Mouse (Mus musculus): ENCODE results near the gene Sptbn2. TPM values are rescaled to one million over a fixed set of nuclear protein-coding genes. Genes with fewer than 3 reads are reported as not detected.

Sptbn2 gene
- polyA plus RNA-seq (2012; rRNA removed) = 132 and 147 TPM in 2 replicates

- TF ChIP-seq POLR2A (IDR thresholded peaks at IDR 0.05; ENCODE audit: borderline replicate concordance, insufficient read depth, low read length) (peak; percentile 11; the same call in 1 of the 2 replicates), CTCF (IDR thresholded peaks at IDR 0.05; ENCODE audit: borderline replicate concordance, insufficient read depth, low read depth, low read length) (no peak)
- 5% methylated on average over 13 of the region's 13 CpGs for WGBS
- peaks cover 15% of the 10 kb centered on the region for H3K4me1 ChIP-seq (ENCODE audit: control insufficient read depth, insufficient read depth, low read length)
Measured at GRCm38 (mm10) chr19:4711098-4711600, at the start of gene Sptbn2. TSS of gene Sptbn2 (plus strand) at chr19:4711167.

GRCm38 (mm10) chr19:4666815-4667214 lies 44.2 kb upstream of the Sptbn2 start:
- TF ChIP-seq CTCF (IDR thresholded peaks at IDR 0.05; ENCODE audit: borderline replicate concordance, insufficient read depth, low read depth, low read length) = no peak
- no peak for TF ChIP-seq POLR2A (IDR thresholded peaks at IDR 0.05; ENCODE audit: borderline replicate concordance, insufficient read depth, low read length)
- H3K4me3 ChIP-seq (replicated peaks; ENCODE audit: insufficient read depth, low read depth, low read length) = no peak overlapping the region
- H3K27ac ChIP-seq (ENCODE audit: insufficient read depth, low read length) = no peak overlapping the region
- H3K4me1 ChIP-seq (ENCODE audit: control insufficient read depth, insufficient read depth, low read length) = no peaks in the 10 kb centered on the region
- no peak for DNase-seq
- no peaks in the 10 kb centered on the region for H3K27me3 ChIP-seq (ENCODE audit: control insufficient read depth, insufficient read depth, low read length)

More at GRCm38 (mm10) chr19:4711098-4711600, at the start of gene Sptbn2:
- Histone ChIP-seq H3K4me3 (replicated peaks; ENCODE audit: insufficient read depth, low read depth, low read length) (peak within 1 kb of the TSS; percentile 99), H3K27me3 (ENCODE audit: control insufficient read depth, insufficient read depth, low read length) (no peaks in the 10 kb centered on the region), H3K27ac (ENCODE audit: insufficient read depth, low read length) (peak within 1 kb of the TSS; percentile 98)
- DNase-seq = peak in 1 of 2 experiments; percentile 82

GRCm38 (mm10) chr19:4670776-4671175 lies 40.2 kb upstream of the Sptbn2 start:
- no peak for DNase-seq
- H3K4me3 ChIP-seq (replicated peaks; ENCODE audit: insufficient read depth, low read depth, low read length) = no peak overlapping the region
- H3K27ac ChIP-seq (ENCODE audit: insufficient read depth, low read length) = no peak overlapping the region
- no peaks in the 10 kb centered on the region for H3K4me1 ChIP-seq (ENCODE audit: control insufficient read depth, insufficient read depth, low read length)
- H3K27me3 ChIP-seq (ENCODE audit: control insufficient read depth, insufficient read depth, low read length) = no peaks in the 10 kb centered on the region
- 92% methylated on average over 4 of the region's 4 CpGs for WGBS
- TF ChIP-seq CTCF (IDR thresholded peaks at IDR 0.05; ENCODE audit: borderline replicate concordance, insufficient read depth, low read depth, low read length) (no peak), POLR2A (IDR thresholded peaks at IDR 0.05; ENCODE audit: borderline replicate concordance, insufficient read depth, low read length) (no peak)

- Histone ChIP-seq H3K4me1 (ENCODE audit: control insufficient read depth, insufficient read depth, low read length) (no peaks in the 10 kb centered on the region), H3K27me3 (ENCODE audit: control insufficient read depth, insufficient read depth, low read length) (no peaks in the 10 kb centered on the region), H3K4me3 (replicated peaks; ENCODE audit: insufficient read depth, low read depth, low read length) (no peak overlapping the region), H3K27ac (ENCODE audit: insufficient read depth, low read length) (no peak overlapping the region)
- no peak for TF ChIP-seq POLR2A (IDR thresholded peaks at IDR 0.05; ENCODE audit: borderline replicate concordance, insufficient read depth, low read length)
- no peak for TF ChIP-seq CTCF (IDR thresholded peaks at IDR 0.05; ENCODE audit: borderline replicate concordance, insufficient read depth, low read depth, low read length)
- 77% methylated on average over 6 of the region's 6 CpGs for WGBS
- no peak for DNase-seq
Measured at GRCm38 (mm10) chr19:4672401-4672800, 38.6 kb upstream of the Sptbn2 start.

GRCm38 (mm10) chr19:4694346-4694745 lies 16.6 kb upstream of the Sptbn2 start:
- WGBS = 68% methylated on average over 3 of the region's 3 CpGs
- no peak for DNase-seq
- H3K27me3 ChIP-seq (ENCODE audit: control insufficient read depth, insufficient read depth, low read length) = no peaks in the 10 kb centered on the region
- no peak for TF ChIP-seq POLR2A (IDR thresholded peaks at IDR 0.05; ENCODE audit: borderline replicate concordance, insufficient read depth, low read length)
- no peak for TF ChIP-seq CTCF (IDR thresholded peaks at IDR 0.05; ENCODE audit: borderline replicate concordance, insufficient read depth, low read depth, low read length)
- peaks cover 12% of the 10 kb centered on the region for H3K4me1 ChIP-seq (ENCODE audit: control insufficient read depth, insufficient read depth, low read length)
- no peak overlapping the region for H3K4me3 ChIP-seq (replicated peaks; ENCODE audit: insufficient read depth, low read depth, low read length)
- H3K27ac ChIP-seq (ENCODE audit: insufficient read depth, low read length) = no peak overlapping the region

- no peaks in the 10 kb centered on the region for H3K27me3 ChIP-seq (ENCODE audit: control insufficient read depth, insufficient read depth, low read length)
- peak overlapping the region; percentile 95; the same call in 1 of the 2 replicates for H3K27ac ChIP-seq (ENCODE audit: insufficient read depth, low read length)
- TF ChIP-seq CTCF (IDR thresholded peaks at IDR 0.05; ENCODE audit: borderline replicate concordance, insufficient read depth, low read depth, low read length) (no peak), POLR2A (IDR thresholded peaks at IDR 0.05; ENCODE audit: borderline replicate concordance, insufficient read depth, low read length) (no peak)
- H3K4me3 ChIP-seq (replicated peaks; ENCODE audit: insufficient read depth, low read depth, low read length) = no peak overlapping the region
- 58% methylated on average over 3 of the region's 3 CpGs for WGBS
- peaks cover 26% of the 10 kb centered on the region for H3K4me1 ChIP-seq (ENCODE audit: control insufficient read depth, insufficient read depth, low read length)
- peak in 1 of 2 experiments; percentile 12 for DNase-seq
Measured at GRCm38 (mm10) chr19:4697121-4697520, 13.8 kb upstream of the Sptbn2 start.

- 31% methylated on average over 9 of the region's 9 CpGs for WGBS
- Histone ChIP-seq H3K4me3 (replicated peaks; ENCODE audit: insufficient read depth, low read depth, low read length) (peak overlapping the region; percentile 51), H3K27ac (ENCODE audit: insufficient read depth, low read length) (peak overlapping the region; percentile 95), H3K4me1 (ENCODE audit: control insufficient read depth, insufficient read depth, low read length) (peaks cover 26% of the 10 kb centered on the region), H3K27me3 (ENCODE audit: control insufficient read depth, insufficient read depth, low read length) (no peaks in the 10 kb centered on the region)
- TF ChIP-seq POLR2A (IDR thresholded peaks at IDR 0.05; ENCODE audit: borderline replicate concordance, insufficient read depth, low read length) (no peak), CTCF (IDR thresholded peaks at IDR 0.05; ENCODE audit: borderline replicate concordance, insufficient read depth, low read depth, low read length) (no peak)
- DNase-seq = peak in 1 of 2 experiments; percentile 50
Measured at GRCm38 (mm10) chr19:4697721-4698120, 13.2 kb upstream of the Sptbn2 start.

- no peaks in the 10 kb centered on the region for H3K27me3 ChIP-seq (ENCODE audit: control insufficient read depth, insufficient read depth, low read length)
- WGBS = under 1% methylated on average over 40 of the region's 40 CpGs
- TF ChIP-seq POLR2A (IDR thresholded peaks at IDR 0.05; ENCODE audit: borderline replicate concordance, insufficient read depth, low read length) (peak; percentile 89), CTCF (IDR thresholded peaks at IDR 0.05; ENCODE audit: borderline replicate concordance, insufficient read depth, low read depth, low read length) (no peak)
- H3K4me3 ChIP-seq (replicated peaks; ENCODE audit: insufficient read depth, low read depth, low read length) = peak within 1 kb of the TSS; percentile 51
- H3K4me1 ChIP-seq (ENCODE audit: control insufficient read depth, insufficient read depth, low read length) = peaks cover 26% of the 10 kb centered on the region
- peak; percentile 94 to 95 for DNase-seq
- H3K27ac ChIP-seq (ENCODE audit: insufficient read depth, low read length) = peak within 1 kb of the TSS; percentile 95
Measured at GRCm38 (mm10) chr19:4698205-4698677, 12.7 kb upstream of the Sptbn2 start, which contains the start of gene Gm960. TSS of gene Gm960 (minus strand) at chr19:4698668.

Measured in cerebellum, adult 2 months (tissue).